Mouse (Mus musculus) CH12.LX (cell line): ENCODE measurements at regions not wholly inside any gene's neighbourhood (a gene's known extent, or its start where the extent isn't known, plus 50 kb on each side); places are given as distances from the start of the nearest gene placed in this dataset.

Experiments
- DNase-seq: peaks from one replicate; pipeline ENCODE4 v3.0.0-alpha.2; 2013; ENCODE audit errors: extremely low read depth
- H3K27ac ChIP-seq: 2 replicates; pipeline ENCODE4 v1.5.1; 2012; ENCODE audit warnings: low read depth, mild to moderate bottlenecking, control low read depth, moderate library complexity; ENCODE audit not compliant: insufficient read depth
- H3K27me3 ChIP-seq: replicated peaks from 2 replicates; pipeline ENCODE3; 2012; ENCODE audit warnings: inconsistent platforms
- H3K36me3 ChIP-seq, 2 experiments: replicated peaks in 1 of 2; 2 replicates each; pipeline versions ENCODE3 to v1.6.1; 2012; ENCODE audit warnings: inconsistent platforms in 1 of 2, low read length in 1 of 2, mild to moderate bottlenecking in 1 of 2, mixed read lengths in 1 of 2, moderate library complexity in 1 of 2; ENCODE audit not compliant: control insufficient read depth in 1 of 2, insufficient read depth in 1 of 2
- H3K4me1 ChIP-seq, 2 experiments: 2 replicates each; pipeline ENCODE4 v1.6.1; 2012; ENCODE audit warnings: inconsistent platforms in 1 of 2, moderate library complexity in 1 of 2; ENCODE audit not compliant: insufficient read depth in 2 of 2, control insufficient read depth in 1 of 2
- H3K4me2 ChIP-seq: 2 replicates; pipeline ENCODE4 v1.6.1; 2012; ENCODE audit warnings: low read depth, mild to moderate bottlenecking, control low read depth; ENCODE audit not compliant: poor library complexity, insufficient read depth, severe bottlenecking
- H3K4me3 ChIP-seq, 3 experiments: fragments of 150-350 bp in 1 of 3; sonication (generic) in 1 of 3; replicated peaks in 1 of 3; 2 replicates each; pipeline versions ENCODE3 to v1.5.1; 2011 to 2012; ENCODE audit warnings: low read depth in 2 of 3, low read length in 2 of 3, mild to moderate bottlenecking in 2 of 3, moderate library complexity in 2 of 3, control low read depth in 1 of 3, improper control_type of control experiment in 1 of 3, inconsistent platforms in 1 of 3, mixed read lengths in 1 of 3; ENCODE audit not compliant: poor library complexity in 1 of 3
- H3K79me2 ChIP-seq: replicated peaks from 2 replicates; pipeline ENCODE4 v1.6.1; 2012; ENCODE audit warnings: mild to moderate bottlenecking, moderate library complexity; ENCODE audit not compliant: control insufficient read depth, poor library complexity, insufficient read depth, severe bottlenecking; ENCODE audit errors: extremely low read depth
- H3K9ac ChIP-seq: 2 replicates; pipeline ENCODE4 v1.6.1; 2012; ENCODE audit warnings: low read depth, mild to moderate bottlenecking, control low read depth, moderate library complexity; ENCODE audit not compliant: insufficient read depth
- H3K9me3 ChIP-seq: replicated peaks from 2 replicates; pipeline ENCODE3; 2012; ENCODE audit warnings: low read length, inconsistent platforms, mixed read lengths
- CHD1 ChIP-seq: IDR thresholded peaks from 2 replicates; pipeline ENCODE4 v1.6.1; 2012; ENCODE audit warnings: low read depth, low read length, improper control_type of control experiment, inconsistent platforms
- CHD2 ChIP-seq: IDR thresholded peaks from 2 replicates; pipeline ENCODE4 v1.6.1; 2011; ENCODE audit warnings: low read length, improper control_type of control experiment
- CTCF ChIP-seq, 2 experiments: IDR thresholded peaks in 1 of 2; conservative IDR thresholded peaks in 1 of 2; 2 replicates each; pipeline ENCODE4 v1.5.1; 2011 to 2012; ENCODE audit warnings: low read depth in 2 of 2, low read length in 2 of 2, improper control_type of control experiment in 1 of 2, inconsistent platforms in 1 of 2, mild to moderate bottlenecking in 1 of 2, moderate library complexity in 1 of 2
- ELF1 ChIP-seq: IDR thresholded peaks from 2 replicates; pipeline ENCODE4 v1.6.1; 2014; ENCODE audit warnings: low read depth, mild to moderate bottlenecking, inconsistent platforms, low read length, improper control_type of control experiment
- EP300 ChIP-seq: IDR thresholded peaks from 2 replicates; pipeline ENCODE4 v1.6.1; 2011; ENCODE audit warnings: low read length, improper control_type of control experiment
- ETS1 ChIP-seq: conservative IDR thresholded peaks from 2 replicates; pipeline ENCODE4 v1.6.1; 2012; ENCODE audit warnings: low read depth, mild to moderate bottlenecking, inconsistent platforms, low read length, improper control_type of control experiment, moderate library complexity
- GABPA ChIP-seq: IDR thresholded peaks from 2 replicates; pipeline ENCODE4 v1.6.1; 2012; ENCODE audit warnings: low read depth, low read length, improper control_type of control experiment, inconsistent platforms; ENCODE audit not compliant: insufficient replicate concordance
- HCFC1 ChIP-seq: IDR thresholded peaks from 2 replicates; pipeline ENCODE4 v1.6.1; 2012; ENCODE audit warnings: low read depth, mild to moderate bottlenecking, inconsistent platforms, low read length, improper control_type of control experiment
- IRF4 ChIP-seq: IDR thresholded peaks from 2 replicates; pipeline ENCODE4 v1.6.1; 2014; ENCODE audit warnings: low read depth, mild to moderate bottlenecking, inconsistent platforms, low read length, improper control_type of control experiment
- JUN ChIP-seq: IDR thresholded peaks from 2 replicates; pipeline ENCODE4 v1.6.1; 2011; ENCODE audit warnings: low read depth, mild to moderate bottlenecking, low read length, improper control_type of control experiment, moderate library complexity; ENCODE audit not compliant: insufficient read depth
- JUND ChIP-seq: conservative IDR thresholded peaks from 2 replicates; pipeline ENCODE4 v1.6.1; 2011; ENCODE audit warnings: low read depth, low read length, improper control_type of control experiment
- KAT2A ChIP-seq: IDR thresholded peaks from 2 replicates; pipeline ENCODE4 v1.6.1; 2012; ENCODE audit warnings: low read length, improper control_type of control experiment, inconsistent platforms; ENCODE audit not compliant: insufficient replicate concordance
- MAFK ChIP-seq: IDR thresholded peaks from 2 replicates; pipeline ENCODE4 v1.6.1; 2011; ENCODE audit warnings: low read length, improper control_type of control experiment; ENCODE audit not compliant: insufficient replicate concordance
- MAX ChIP-seq: IDR thresholded peaks from 2 replicates; pipeline ENCODE4 v1.6.1; 2011; ENCODE audit warnings: low read length, improper control_type of control experiment
- MAZ ChIP-seq: IDR thresholded peaks from 2 replicates; pipeline ENCODE4 v1.6.1; 2012; ENCODE audit warnings: low read depth, mild to moderate bottlenecking, inconsistent platforms, low read length, improper control_type of control experiment, moderate library complexity
- MEF2A ChIP-seq: IDR thresholded peaks from 2 replicates; pipeline ENCODE4 v1.6.1; 2014; ENCODE audit warnings: low read depth, mild to moderate bottlenecking, inconsistent platforms, low read length, improper control_type of control experiment, borderline replicate concordance
- MXI1 ChIP-seq: IDR thresholded peaks from 2 replicates; pipeline ENCODE4 v1.6.1; 2011; ENCODE audit warnings: mild to moderate bottlenecking, low read depth, low read length, improper control_type of control experiment
- MYC ChIP-seq: IDR thresholded peaks from 2 replicates; pipeline ENCODE4 v1.6.1; 2011; ENCODE audit warnings: low read depth, mild to moderate bottlenecking, improper control_type of control experiment, low read length
- NELFE ChIP-seq: IDR thresholded peaks from 2 replicates; pipeline ENCODE4 v1.6.1; 2011; ENCODE audit warnings: low read depth, low read length, improper control_type of control experiment
- PAX5 ChIP-seq: IDR thresholded peaks from 2 replicates; pipeline ENCODE4 v1.6.1; 2012; ENCODE audit warnings: low read length, inconsistent platforms, mixed read lengths
- POLR2A ChIP-seq: IDR thresholded peaks from 2 replicates; pipeline ENCODE4 v1.6.1; 2011; ENCODE audit warnings: low read depth, mild to moderate bottlenecking, improper control_type of control experiment, low read length
- POLR2AphosphoS2 ChIP-seq: IDR thresholded peaks from 2 replicates; pipeline ENCODE4 v1.6.1; 2011; ENCODE audit warnings: low read depth, low read length, improper control_type of control experiment
- RAD21 ChIP-seq: IDR thresholded peaks from 2 replicates; pipeline ENCODE4 v1.6.1; 2011; ENCODE audit warnings: low read depth, mild to moderate bottlenecking, low read length, improper control_type of control experiment, moderate library complexity
- RCOR1 ChIP-seq: conservative IDR thresholded peaks from 2 replicates; pipeline ENCODE4 v1.6.1; 2012; ENCODE audit warnings: low read depth, mild to moderate bottlenecking, inconsistent platforms, low read length, improper control_type of control experiment
- SMC3 ChIP-seq: IDR thresholded peaks from 2 replicates; pipeline ENCODE4 v1.6.1; 2011; ENCODE audit warnings: low read depth, low read length, improper control_type of control experiment
- TCF12 ChIP-seq: IDR thresholded peaks from 2 replicates; pipeline ENCODE4 v1.6.1; 2014; ENCODE audit warnings: low read depth, mild to moderate bottlenecking, inconsistent platforms, low read length, improper control_type of control experiment
- UBTF ChIP-seq: IDR thresholded peaks from 2 replicates; pipeline ENCODE4 v1.6.1; 2012; ENCODE audit warnings: low read depth, mild to moderate bottlenecking, inconsistent platforms, low read length, improper control_type of control experiment, moderate library complexity
- USF1 ChIP-seq: IDR thresholded peaks from 2 replicates; pipeline ENCODE4 v1.6.1; 2014; ENCODE audit warnings: low read depth, mild to moderate bottlenecking, inconsistent platforms, low read length, improper control_type of control experiment
- USF2 ChIP-seq: conservative IDR thresholded peaks from 2 replicates; pipeline ENCODE4 v1.6.1; 2011; ENCODE audit warnings: low read depth, low read length, improper control_type of control experiment
- ZC3H11A ChIP-seq: IDR thresholded peaks from 2 replicates; pipeline ENCODE4 v1.6.1; 2012; ENCODE audit warnings: low read depth, mild to moderate bottlenecking, inconsistent platforms, low read length, improper control_type of control experiment
- ZKSCAN1 ChIP-seq: IDR thresholded peaks from 2 replicates; pipeline ENCODE4 v1.6.1; 2012; ENCODE audit warnings: low read depth, inconsistent platforms, low read length, improper control_type of control experiment, borderline replicate concordance
- ZMIZ1 ChIP-seq: IDR thresholded peaks from 2 replicates; pipeline ENCODE4 v1.6.1; 2012; ENCODE audit warnings: low read depth, mild to moderate bottlenecking, inconsistent platforms, low read length, improper control_type of control experiment
- dilution Hi-C: fragments of 300-500 bp; cut with MboI; formaldehyde crosslinking; loops from 2 replicates; pipeline ENCODE4 v1.14.3; 2020; ENCODE audit warnings: low sequenced_read_pairs; ENCODE audit not compliant: extremely low pct_unique_long_range_greater_than_20kb, extremely low pct_ligation_motif_present
- in situ Hi-C: fragments of 300-500 bp; cut with MboI; formaldehyde crosslinking; loops from 3 replicates; pipeline ENCODE4 v1.14.3; 2019; ENCODE audit warnings: low sequenced_read_pairs, low pct_ligation_motif_present, low pct_unique_long_range_greater_than_20kb, mixed read lengths

DNA sequence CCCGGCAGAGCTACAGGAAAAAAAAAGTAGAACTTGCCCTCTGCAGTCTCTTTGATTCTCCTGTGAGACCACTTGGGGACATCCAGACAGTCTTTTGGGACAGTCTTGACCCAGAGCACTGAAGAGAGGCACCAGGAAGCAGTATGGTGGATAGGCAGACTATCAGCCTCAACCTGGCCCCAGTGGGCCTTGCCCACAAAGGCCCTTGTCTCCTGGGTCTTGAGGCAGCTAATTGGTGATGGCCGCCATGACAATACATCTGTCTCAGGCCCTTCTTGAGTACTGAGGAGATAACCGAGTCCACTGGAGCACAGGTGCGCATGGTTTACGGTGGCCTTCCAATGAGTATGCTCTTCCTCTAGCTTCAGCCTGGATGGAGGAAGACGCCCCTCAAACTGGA lies 170.6 kb upstream of the Rpl34 start:
- in situ Hi-C loops: no loop called here
- no peak overlapping the region for H3K9ac ChIP-seq
- no peaks in the 10 kb centered on the region for H3K79me2 ChIP-seq
- H3K27me3 ChIP-seq: no peaks in the 10 kb centered on the region
- no peak for TF ChIP-seq MYC
- TF ChIP-seq SMC3: no peak
- TF ChIP-seq ZC3H11A: no peak
- no peak for TF ChIP-seq ZMIZ1
- no peak for TF ChIP-seq JUND
- TF ChIP-seq ZKSCAN1: no peak
- H3K36me3 ChIP-seq: no peaks in the 10 kb centered on the region
- no peaks in the 10 kb centered on the region for H3K9me3 ChIP-seq
- H3K4me1 ChIP-seq: peaks cover 5 to 14% of the 10 kb centered on the region in 2 experiments
- no peak for DNase-seq
- no peak overlapping the region for H3K27ac ChIP-seq
- dilution Hi-C loops: no loop called here
- H3K4me2 ChIP-seq: no peak overlapping the region
- no peak overlapping the region for H3K4me3 ChIP-seq

DNA sequence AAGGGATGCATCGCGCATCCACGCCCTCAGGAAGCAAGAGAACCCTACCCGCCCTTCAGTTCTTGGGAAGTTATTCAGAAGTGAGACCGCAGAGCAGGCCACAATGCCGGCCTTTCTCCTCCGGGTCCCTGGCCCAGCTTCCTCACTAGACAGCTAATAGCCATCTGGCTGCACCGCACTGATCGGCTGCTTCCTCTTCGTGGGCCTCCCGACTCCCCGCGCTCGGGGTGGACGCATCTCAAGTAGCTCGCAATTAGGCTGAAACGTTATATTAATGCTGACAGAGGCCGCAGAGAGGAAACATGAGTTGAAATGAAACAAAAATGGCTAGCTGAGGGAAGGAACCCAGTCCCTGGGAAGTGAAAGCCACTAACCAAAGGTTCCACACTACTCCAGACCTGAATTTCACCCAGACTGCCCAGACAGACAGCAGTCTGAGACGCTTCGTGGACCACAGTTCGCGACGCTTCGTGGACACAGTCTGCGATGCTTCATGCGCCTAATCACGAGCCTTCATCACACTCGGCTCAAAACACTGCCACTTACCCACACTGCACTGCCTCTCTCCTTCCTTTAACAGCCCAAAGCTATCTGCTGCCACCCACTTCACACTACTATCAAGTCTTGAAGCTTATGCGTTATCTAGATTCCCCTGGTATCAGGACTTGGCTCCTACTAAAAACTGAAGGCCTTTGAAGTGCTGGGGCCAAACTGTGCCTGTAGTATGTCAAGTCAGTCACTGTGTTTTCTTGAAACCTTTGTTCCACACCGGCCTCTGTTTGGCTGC lies 170.0 kb upstream of the Rpl34 start:
- dilution Hi-C loops (no loop called here), in situ Hi-C loops (no loop called here)
- Histone ChIP-seq H3K4me3 (no peak overlapping the region), H3K4me1 (peaks cover 5 to 14% of the 10 kb centered on the region in 2 experiments), H3K4me2 (peak overlapping the region; percentile 62), H3K9ac (peak overlapping the region; percentile 6; the same call in 1 of the 2 replicates), H3K27ac (0 out of 2 replicates have a peak overlapping the region, but pooled peaks have one; percentile 13), H3K9me3 (no peaks in the 10 kb centered on the region), H3K27me3 (no peaks in the 10 kb centered on the region), H3K36me3 (no peaks in the 10 kb centered on the region), H3K79me2 (no peaks in the 10 kb centered on the region)
- peak; percentile 55 for DNase-seq
- TF ChIP-seq USF1 (no peak), ELF1 (0 out of 2 replicates have a peak, but pooled peaks have one; percentile 23), JUN (no peak), MYC (no peak), CTCF (conservative IDR thresholded peaks at IDR 0.05 in 1 of 2, IDR thresholded peaks at IDR 0.05 in 1 of 2; ENCODE audit: low read depth in 2 of 2, low read length in 2 of 2) (no peak), GABPA (no peak), ZKSCAN1 (no peak), NELFE (no peak), MAZ (no peak), RAD21 (no peak), MXI1 (no peak), TCF12 (peak; percentile 31; the same call in 1 of the 2 replicates), MAX (no peak), SMC3 (no peak), KAT2A (no peak), POLR2AphosphoS2 (no peak), CHD2 (no peak), RCOR1 (no peak), HCFC1 (no peak), ETS1 (no peak), IRF4 (peak; percentile 41; the same call in 1 of the 2 replicates), USF2 (no peak), PAX5 (no peak), CHD1 (no peak), JUND (no peak), POLR2A (no peak), ZMIZ1 (no peak), MAFK (no peak), MEF2A (no peak), UBTF (peak; percentile 39; the same call in 1 of the 2 replicates), EP300 (peak; percentile 31; the same call in 1 of the 2 replicates)
